Mouse (Mus musculus) adrenal gland, adult 18-20 months (tissue): ENCODE measurements around the gene Laptm4a. TPM values are rescaled to one million over a fixed set of nuclear protein-coding genes. Genes with fewer than 3 reads are reported as not detected.

Experiments
- DNase-seq, 2 experiments: peaks; one replicate each; pipeline ENCODE4 v3.0.0; 2021 to 2022; ENCODE audit warnings: low spot score in 2 of 2
- long read RNA-seq, 2 experiments: library from polyadenylated mRNA; stranded (forward); transcript quantifications; one replicate each; pipeline ENCODE4 v2.0.0; 2021
- total RNA-seq, 2 experiments: library from RNA; stranded (reverse); gene quantifications; 1 replicate in 1 of 2; 2 replicates in 1 of 2; pipeline ENCODE4 v1.2.3; 2021

Laptm4a gene
- 100 to 1,000 TPM; 578 to 580 TPM for total RNA-seq
- long read RNA-seq, experiment 1, transcript Laptm4a-201 (7 exons, 1,773 nt) = major isoform, 219 of 229 reads
- long read RNA-seq, experiment 1, partial matches to known transcripts = 4 of 229 reads
- long read RNA-seq, experiment 1, other reads (novel, unspliced or antisense) = 6 of 229 reads
- long read RNA-seq, experiment 2, transcript Laptm4a-201 (7 exons, 1,773 nt) = major isoform, 371 of 430 reads
- long read RNA-seq, experiment 2, partial matches to known transcripts = 9 of 430 reads
- long read RNA-seq, experiment 2, other reads (novel, unspliced or antisense) = 50 of 430 reads

GRCm38 (mm10) chr12:8921394-8922368 lies at the start of gene Laptm4a:
Gene Laptm4a (plus strand): TSS chr12:8921664.
- DNase-seq = peak; percentile 96 to 97

GRCm38 (mm10) chr12:8875583-8875982 lies 45.9 kb upstream of the Laptm4a start:
- no peak for DNase-seq

DNA sequence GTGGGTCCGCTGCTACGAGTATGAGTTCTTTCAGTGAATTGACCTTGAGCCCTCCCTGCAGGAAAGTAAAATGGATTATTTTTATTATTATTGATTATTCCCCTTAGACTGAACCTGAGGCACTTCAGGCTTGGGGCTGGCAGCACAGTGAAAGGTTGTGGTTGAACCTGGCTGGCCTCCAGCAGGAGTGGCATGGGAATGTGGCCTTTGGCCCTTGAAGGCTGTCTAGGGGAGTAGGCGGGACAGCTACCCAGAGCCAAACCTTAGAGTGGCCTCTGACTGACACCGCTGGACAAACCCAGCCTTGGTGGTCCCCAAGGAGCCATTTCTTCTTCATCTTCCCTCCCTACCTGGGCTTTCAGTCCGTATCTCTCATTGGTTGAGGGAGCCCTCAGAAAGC lies 44.6 kb upstream of the Laptm4a start:
- peak; percentile 42 to 43 for DNase-seq

DNA sequence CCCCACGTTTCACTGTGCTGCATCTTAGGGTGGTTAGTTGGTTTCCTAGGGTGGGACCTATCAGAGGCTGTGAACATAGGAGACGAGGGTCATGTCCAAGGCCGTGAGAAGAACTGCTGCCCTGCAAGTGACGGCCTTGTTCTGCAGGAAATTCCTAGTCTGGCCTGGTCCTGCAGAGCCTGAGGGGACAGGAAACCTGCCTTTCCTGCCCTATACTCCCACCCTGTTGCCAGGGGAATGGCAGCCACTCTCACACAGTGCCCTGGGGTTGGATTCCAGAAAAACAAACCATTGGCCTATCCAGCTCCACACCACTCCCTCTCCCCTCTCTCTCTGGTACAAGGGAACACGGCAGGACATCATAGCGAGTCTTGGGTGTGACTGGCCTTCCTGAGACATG lies 44.1 kb upstream of the Laptm4a start:
- DNase-seq = no peak

- DNase-seq = no peak
Observed at GRCm38 (mm10) chr12:8878752-8879151, 42.7 kb upstream of the Laptm4a start.

GRCm38 (mm10) chr12:8879389-8879788 lies 42.1 kb upstream of the Laptm4a start:
- no peak for DNase-seq

GRCm38 (mm10) chr12:8881736-8882135 lies 39.7 kb upstream of the Laptm4a start:
- DNase-seq = peak in 1 of 2 experiments; percentile 26

DNA sequence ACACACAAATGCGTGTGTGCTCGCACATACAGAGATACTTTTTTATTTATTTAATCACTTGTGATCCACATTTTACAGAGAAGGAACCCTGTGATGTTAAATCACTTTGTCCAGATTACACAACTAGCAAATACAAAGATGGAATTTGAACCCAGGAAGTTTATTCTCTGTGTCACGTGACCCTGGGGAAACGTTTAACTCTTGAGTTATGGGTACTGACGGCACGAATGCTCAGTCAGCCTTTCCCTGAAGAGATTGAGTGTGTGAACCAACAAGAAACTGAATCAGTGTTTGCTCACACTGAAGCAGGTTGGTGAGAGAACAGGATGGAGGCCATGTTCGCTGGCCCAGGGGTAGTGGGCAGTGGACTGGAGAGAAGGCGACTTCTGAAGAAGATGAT lies 39.1 kb upstream of the Laptm4a start:
- no peak for DNase-seq

- DNase-seq = no peak
Observed at GRCm38 (mm10) chr12:8884426-8885145, 36.9 kb upstream of the Laptm4a start.

DNA sequence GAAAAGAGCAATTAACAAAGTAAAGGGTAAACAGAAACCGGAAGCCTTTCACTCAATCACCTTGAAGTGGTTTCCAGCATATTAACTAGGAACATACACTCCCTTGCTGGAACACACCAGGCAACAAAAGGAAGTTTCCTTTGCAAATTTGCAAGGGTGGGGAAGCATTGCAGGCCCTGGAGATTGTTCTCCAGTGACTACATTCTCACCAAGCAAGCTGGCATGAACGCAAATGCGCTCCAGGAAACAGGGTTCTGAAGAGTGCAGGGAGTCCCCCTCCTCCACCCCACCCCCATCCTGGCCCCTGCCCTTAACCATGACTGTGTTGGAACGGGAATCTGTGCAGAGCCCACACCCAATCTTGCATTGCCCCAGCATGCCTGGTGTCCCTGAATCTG lies 36.3 kb upstream of the Laptm4a start:
- no peak for DNase-seq

DNA sequence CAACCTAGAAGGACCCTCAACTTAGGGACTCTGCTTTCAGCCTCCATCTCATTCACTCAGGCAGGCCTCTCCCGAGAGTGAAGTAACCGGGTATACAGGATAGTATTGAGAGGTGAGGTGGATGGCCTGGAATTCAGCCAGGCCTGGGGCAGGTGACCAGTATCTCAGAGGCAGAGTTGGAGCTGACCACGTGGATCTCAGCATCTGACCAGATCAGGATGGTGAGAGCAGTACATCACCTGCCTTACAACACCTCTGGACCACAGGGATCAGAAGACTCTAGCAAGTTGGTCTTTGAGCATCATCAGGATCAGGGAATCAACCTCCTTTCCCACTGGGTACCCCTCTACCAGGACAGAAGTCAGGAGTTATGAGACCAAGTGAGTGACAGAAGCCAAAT lies 35.5 kb upstream of the Laptm4a start:
- DNase-seq = no peak

- DNase-seq = no peak
Observed at GRCm38 (mm10) chr12:8888445-8888844, 33.0 kb upstream of the Laptm4a start.

- DNase-seq = peak; percentile 71 to 79
Observed at GRCm38 (mm10) chr12:8889117-8889665, 32.3 kb upstream of the Laptm4a start.

GRCm38 (mm10) chr12:8892876-8893532 lies 28.5 kb upstream of the Laptm4a start:
- no peak for DNase-seq

DNA sequence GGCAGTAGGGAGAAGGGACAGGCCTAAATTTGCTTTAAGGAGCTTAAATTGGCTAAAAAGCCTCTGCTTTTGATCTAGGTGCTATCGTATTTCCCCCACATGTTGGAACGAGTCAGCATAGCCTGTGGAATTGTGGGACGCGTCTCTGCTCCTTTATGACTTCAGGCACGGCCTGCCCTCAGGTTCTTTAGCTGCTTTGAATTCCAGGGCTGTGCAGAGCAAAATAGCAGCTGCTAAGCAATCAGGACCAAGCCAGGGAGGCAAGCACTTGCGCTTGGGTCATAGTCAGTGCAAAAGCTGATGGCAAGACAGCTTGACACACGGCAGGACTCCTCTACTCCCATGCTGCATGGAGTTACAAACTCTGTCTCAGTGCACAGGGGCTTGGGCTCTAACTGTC lies 24.3 kb upstream of the Laptm4a start:
- no peak for DNase-seq

DNA sequence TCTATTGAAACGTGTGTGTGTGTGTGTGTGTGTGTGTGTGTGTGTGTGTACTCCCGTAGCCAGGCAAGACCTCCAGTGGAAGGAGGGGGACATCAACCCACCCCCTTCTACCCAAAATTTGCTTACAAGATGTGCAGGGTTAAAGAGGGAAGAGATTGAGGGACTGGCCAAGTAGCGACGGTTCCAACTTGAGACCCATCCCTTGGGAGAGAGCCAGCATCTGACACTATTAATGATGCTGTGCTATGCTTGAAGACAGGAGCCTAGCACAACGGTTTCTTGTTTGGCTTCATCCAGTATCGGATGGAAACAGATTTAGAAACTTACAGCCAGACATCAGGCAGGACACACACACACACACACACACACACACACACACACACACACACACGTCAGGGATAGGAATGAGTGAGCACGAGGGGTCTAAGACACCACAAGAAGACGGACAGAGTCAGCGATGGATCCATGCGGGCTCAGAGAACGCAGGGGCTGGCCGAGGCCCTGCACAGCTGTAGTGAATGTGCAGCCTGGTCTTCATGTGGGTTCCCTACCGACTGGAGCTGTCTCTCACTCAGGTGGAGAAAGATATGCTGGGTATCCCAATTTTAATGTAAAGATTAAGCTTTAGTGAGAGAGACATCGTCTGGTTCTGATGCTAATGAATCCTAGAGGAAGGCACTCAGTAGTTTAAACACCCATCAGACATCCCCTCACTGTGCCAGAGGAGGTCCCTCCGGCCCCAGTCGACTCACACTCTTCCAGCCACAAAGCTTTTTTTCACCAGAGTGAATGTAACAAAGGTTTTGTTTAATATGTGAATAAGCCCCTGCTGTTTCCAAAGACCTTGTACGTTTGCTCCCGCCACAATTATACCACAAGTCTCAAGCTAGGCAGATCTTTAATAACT lies 22.3 kb upstream of the Laptm4a start:
- DNase-seq = no peak

- DNase-seq = no peak
Observed at GRCm38 (mm10) chr12:8900107-8900698, 21.3 kb upstream of the Laptm4a start.

- DNase-seq = no peak
Observed at GRCm38 (mm10) chr12:8900919-8901663, 20.4 kb upstream of the Laptm4a start.
